Mouse (Mus musculus) MEL (cell line): ENCODE results near the gene Isl1. TPM values are rescaled to one million over a fixed set of nuclear protein-coding genes. Genes with fewer than 3 reads are reported as not detected.

ENCODE experiments used
- DNase-seq: peaks from one replicate; pipeline ENCODE4 v3.0.0; 2011; ENCODE audit warnings: low read depth, low spot score
- H3K27ac ChIP-seq: 2 replicates; pipeline ENCODE4 v1.5.1; 2012; ENCODE audit warnings: low read depth, mild to moderate bottlenecking, control low read depth, low read length, moderate library complexity; ENCODE audit not compliant: control insufficient read depth
- H3K27me3 ChIP-seq, 2 experiments: fragments of 150-350 bp in 1 of 2; sonication (generic) in 1 of 2; 2 replicates each; pipeline ENCODE4 v1.6.1; 2012; ENCODE audit warnings: low read length in 2 of 2, mild to moderate bottlenecking in 2 of 2, improper control_type of control experiment in 1 of 2, moderate library complexity in 1 of 2; ENCODE audit not compliant: insufficient read depth in 2 of 2, control insufficient read depth in 1 of 2
- H3K36me3 ChIP-seq, 2 experiments: 2 replicates each; pipeline ENCODE4 v1.6.1; 2012 to 2014; ENCODE audit warnings: low read length in 2 of 2, improper control_type of control experiment in 1 of 2, inconsistent platforms in 1 of 2, mild to moderate bottlenecking in 1 of 2; ENCODE audit not compliant: insufficient read depth in 2 of 2, control insufficient read depth in 1 of 2
- H3K4me1 ChIP-seq, 2 experiments: fragments of 150-350 bp in 1 of 2; sonication (generic) in 1 of 2; 2 replicates each; pipeline ENCODE4 v1.6.1; 2012; ENCODE audit warnings: low read length in 2 of 2, improper control_type of control experiment in 1 of 2, mild to moderate bottlenecking in 1 of 2; ENCODE audit not compliant: insufficient read depth in 2 of 2, control insufficient read depth in 1 of 2
- H3K4me3 ChIP-seq, 2 experiments: fragments of 150-350 bp in 1 of 2; sonication (generic) in 1 of 2; 2 replicates each; pipeline ENCODE4 v1.5.1; 2012; ENCODE audit warnings: low read depth in 2 of 2, low read length in 2 of 2, mild to moderate bottlenecking in 2 of 2, moderate library complexity in 2 of 2, control low read depth in 1 of 2, improper control_type of control experiment in 1 of 2; ENCODE audit not compliant: control insufficient read depth in 1 of 2, insufficient read depth in 1 of 2
- H3K79me2 ChIP-seq: 2 replicates; pipeline ENCODE4 v1.6.1; 2012; ENCODE audit warnings: mild to moderate bottlenecking, low read length, moderate library complexity; ENCODE audit not compliant: control insufficient read depth, poor library complexity, insufficient read depth
- H3K9ac ChIP-seq: 2 replicates; pipeline ENCODE4 v1.6.1; 2012; ENCODE audit warnings: low read depth, mild to moderate bottlenecking, control low read depth, low read length, moderate library complexity; ENCODE audit not compliant: control insufficient read depth, poor library complexity, severe bottlenecking
- H3K9me3 ChIP-seq: fragments of 150-350 bp; sonication (generic); replicated peaks from 2 replicates; pipeline ENCODE4 v1.6.1; 2012; ENCODE audit warnings: mild to moderate bottlenecking, low read length, improper control_type of control experiment, moderate library complexity; ENCODE audit not compliant: insufficient read depth
- BHLHE40 ChIP-seq: IDR thresholded peaks from 2 replicates; pipeline ENCODE4 v1.6.1; 2012; ENCODE audit warnings: low read depth, mild to moderate bottlenecking, inconsistent platforms, low read length, improper control_type of control experiment, borderline replicate concordance
- ELF1 ChIP-seq: IDR thresholded peaks from 2 replicates; pipeline ENCODE4 v1.6.1; 2014; ENCODE audit warnings: low read depth, mild to moderate bottlenecking, inconsistent platforms, low read length, improper control_type of control experiment, moderate library complexity
- ETS1 ChIP-seq: IDR thresholded peaks from 2 replicates; pipeline ENCODE4 v1.6.1; 2012; ENCODE audit warnings: low read depth, mild to moderate bottlenecking, inconsistent platforms, low read length, improper control_type of control experiment, moderate library complexity
- HCFC1 ChIP-seq: IDR thresholded peaks from 2 replicates; pipeline ENCODE4 v1.6.1; 2012; ENCODE audit warnings: low read depth, mild to moderate bottlenecking, inconsistent platforms, low read length, improper control_type of control experiment, moderate library complexity
- MEF2A ChIP-seq: IDR thresholded peaks from 2 replicates; pipeline ENCODE4 v1.6.1; 2014; ENCODE audit warnings: low read depth, mild to moderate bottlenecking, inconsistent platforms, low read length, improper control_type of control experiment; ENCODE audit not compliant: poor library complexity, insufficient replicate concordance, severe bottlenecking; ENCODE audit errors: extremely low read depth
- MYB ChIP-seq: IDR thresholded peaks from 2 replicates; pipeline ENCODE4 v1.6.1; 2011; ENCODE audit warnings: mild to moderate bottlenecking, low read depth, low read length, improper control_type of control experiment
- NELFE ChIP-seq: IDR thresholded peaks from 2 replicates; pipeline ENCODE4 v1.6.1; 2011; ENCODE audit warnings: low read depth, low read length, improper control_type of control experiment
- POLR2AphosphoS5 ChIP-seq: IDR thresholded peaks from 2 replicates; pipeline ENCODE4 v1.6.1; 2012; ENCODE audit warnings: low read depth, borderline replicate concordance, mild to moderate bottlenecking, inconsistent platforms, low read length, moderate library complexity, mixed read lengths
- SIN3A ChIP-seq: IDR thresholded peaks from 2 replicates; pipeline ENCODE4 v1.6.1; 2012; ENCODE audit warnings: low read length, improper control_type of control experiment, inconsistent platforms
- SMC3 ChIP-seq: IDR thresholded peaks from 2 replicates; pipeline ENCODE4 v1.6.1; 2011; ENCODE audit warnings: low read depth, low read length, improper control_type of control experiment
- TAL1 ChIP-seq: IDR thresholded peaks from 2 replicates; pipeline ENCODE4 v1.6.1; 2012; ENCODE audit warnings: mild to moderate bottlenecking, inconsistent platforms, low read length, moderate library complexity, mixed read lengths
- TCF12 ChIP-seq: IDR thresholded peaks from 2 replicates; pipeline ENCODE4 v1.6.1; 2014; ENCODE audit warnings: low read depth, mild to moderate bottlenecking, inconsistent platforms, low read length, improper control_type of control experiment, moderate library complexity
- UBTF ChIP-seq: IDR thresholded peaks from 2 replicates; pipeline ENCODE4 v1.6.1; 2012; ENCODE audit warnings: low read depth, mild to moderate bottlenecking, inconsistent platforms, low read length, improper control_type of control experiment, moderate library complexity, borderline replicate concordance; ENCODE audit not compliant: insufficient read depth
- USF1 ChIP-seq: IDR thresholded peaks from 2 replicates; pipeline ENCODE4 v1.6.1; 2014; ENCODE audit warnings: low read depth, mild to moderate bottlenecking, inconsistent platforms, low read length, improper control_type of control experiment, moderate library complexity
- ZMIZ1 ChIP-seq: IDR thresholded peaks from 2 replicates; pipeline ENCODE4 v1.6.1; 2012; ENCODE audit warnings: low read depth, mild to moderate bottlenecking, inconsistent platforms, low read length, improper control_type of control experiment, moderate library complexity
- polyA plus RNA-seq, 2 experiments: library from polyadenylated mRNA; stranded (reverse) in 1 of 2; unstranded in 1 of 2; fragments of >175 nt in 1 of 2; fragments of >200 nt in 1 of 2; gene quantifications; 2 replicates each; pipeline versions ENCODE4 v1.2.1 to v1.2.4; 2012; ENCODE audit warnings: low replicate concordance in 2 of 2, low read depth in 1 of 2; ENCODE audit not compliant: insufficient read length in 2 of 2, insufficient read depth in 1 of 2, missing spikeins in 1 of 2
- total RNA-seq: library from RNA; depleted of rRNA; stranded (reverse); fragments of 300-350 nt; gene quantifications from 2 replicates; pipeline ENCODE4 v1.2.3, GENCODE M21; 2012

Isl1 gene
- total and polyA plus RNA-seq, 3 experiments, result 0.14 to 0.31 TPM; not detected in 1

DNA sequence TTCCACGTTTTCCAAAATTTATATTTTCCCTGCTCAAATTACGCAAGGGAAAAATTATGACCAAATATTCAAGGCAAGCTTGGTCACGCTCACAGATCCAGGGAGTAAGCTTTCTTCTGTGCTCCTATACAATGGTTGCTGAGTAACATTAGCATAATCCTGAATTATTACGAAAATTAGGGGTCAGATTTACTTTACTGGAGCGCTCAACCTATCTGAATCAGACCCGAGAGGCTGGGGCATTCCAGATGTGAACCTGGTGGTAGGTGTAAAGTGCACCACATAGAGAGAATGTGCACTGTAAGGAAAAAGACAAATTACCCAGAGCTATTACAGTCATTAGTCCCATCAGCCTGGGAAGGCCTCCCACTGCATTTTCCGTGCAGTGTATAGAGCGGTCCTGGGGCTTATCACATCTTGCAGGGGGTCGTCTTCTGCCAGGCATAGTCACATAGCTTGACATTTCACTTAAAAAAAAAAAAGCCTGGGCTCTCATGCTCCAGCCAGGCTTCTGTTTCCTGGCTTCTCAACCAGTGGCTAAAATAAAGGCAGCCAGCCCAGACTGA is 30.2 kb downstream of the Isl1 start:
- DNase-seq, result no peak
- no peak for TF ChIP-seq SMC3
- no peak for TF ChIP-seq ZMIZ1
- no peak for TF ChIP-seq BHLHE40
- no peak for TF ChIP-seq HCFC1
- no peak for TF ChIP-seq TCF12
- no peak for TF ChIP-seq UBTF
- no peak for TF ChIP-seq ELF1
- TF ChIP-seq USF1, result no peak
- TF ChIP-seq NELFE, result no peak
- no peak for TF ChIP-seq ETS1
- no peak for TF ChIP-seq MYB
- no peak for TF ChIP-seq SIN3A
- TF ChIP-seq MEF2A, result no peak
- TF ChIP-seq TAL1, result no peak
- TF ChIP-seq POLR2AphosphoS5, result no peak
- Histone ChIP-seq H3K4me3 (no peak overlapping the region), H3K27ac (no peak overlapping the region), H3K36me3 (no peaks in the 10 kb centered on the region), H3K79me2 (no peaks in the 10 kb centered on the region), H3K9me3 (no peaks in the 10 kb centered on the region), H3K27me3 (no peaks in the 10 kb centered on the region), H3K9ac (no peak overlapping the region), H3K4me1 (no peaks in the 10 kb centered on the region)
